In the genomic region with DNA sequence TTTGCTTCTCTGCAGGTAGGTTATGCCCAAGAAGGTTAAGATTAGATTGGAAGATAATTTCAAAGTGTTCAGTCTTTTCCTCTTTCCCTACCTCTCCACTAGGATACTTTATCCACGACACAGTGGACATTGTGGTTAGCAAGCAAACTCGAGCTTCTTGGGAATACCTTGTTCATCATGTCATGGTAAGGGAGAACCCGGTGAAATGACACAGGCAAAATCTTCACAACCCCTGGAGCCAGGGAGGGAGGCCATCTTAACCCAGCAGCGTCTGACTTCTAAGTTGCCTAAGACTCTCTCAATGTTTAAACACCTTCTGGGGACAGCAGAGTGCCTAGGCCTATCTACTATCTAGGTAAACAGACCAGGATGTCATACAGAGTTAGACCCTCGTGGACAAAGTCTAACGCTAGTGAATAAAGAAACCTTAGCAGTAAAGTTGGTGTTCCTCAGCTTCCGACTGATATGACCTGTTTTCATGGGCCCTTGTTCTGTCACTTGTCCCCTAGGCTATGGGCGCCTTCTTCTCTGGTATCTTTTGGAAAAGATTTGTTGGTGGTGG, we compare ENCODE assay signal across 9 mouse cellular contexts. TPM values are rescaled to one million over a fixed set of nuclear protein-coding genes. Genes with fewer than 3 reads are reported as not detected.
DNase-seq lines count a peak whose midpoint lies in the region; ATAC-seq and TF ChIP-seq lines count a peak whose summit lies in the region.
"Had no signal": no experiment of that assay in that cellular context is flagged by ENCODE, and none has a peak within 500 bp of the region (broad histone marks: within the 10 kb centered on the region; RNA-seq: fewer than 3 reads in every experiment).

No protein-coding gene starts in this region.

- peak overlapping the region; percentile 73 for H3K4me2 ChIP-seq in forebrain, postnatal 0 days (ENCODE audit: low read depth)
- peak overlapping the region; percentile 96 for H3K4me2 ChIP-seq in liver, postnatal 0 days (ENCODE audit: low read depth, low read length)

- intact Hi-C loops in left cerebral cortex, postnatal 10 days (cut with DNase I), result loop anchor here (5.0 to 10.0 kb wide), 3 partner anchors 117 to 355 kb away; partner anchors contain the start of gene Phf12

- no peaks in the 10 kb centered on the region for H3K9me3 ChIP-seq in erythroblast, embryonic 14.5 days (ENCODE audit: control insufficient read depth, low read length)
- no peaks in the 10 kb centered on the region for H3K9me3 ChIP-seq in E14TG2a.4 (ENCODE audit: low read length)
- no peaks in the 10 kb centered on the region for H3K9me3 ChIP-seq in forebrain, postnatal 0 days (ENCODE audit: low read length)
- no peaks in the 10 kb centered on the region for H3K9me3 ChIP-seq in liver, postnatal 0 days (ENCODE audit: low read length)

- no peak for TF ChIP-seq EP300 in liver, postnatal 0 days (IDR thresholded peaks at IDR 0.05; ENCODE audit: low read depth)

- H3K4me3 ChIP-seq in erythroblast, embryonic 14.5 days (replicated peaks), result peak overlapping the region; percentile 88
- peak overlapping the region; percentile 99 for H3K4me3 ChIP-seq in E14TG2a.4 (replicated peaks; ENCODE audit: low read length)
- peak overlapping the region; percentile 51; the same call in 1 of the 2 replicates for H3K4me3 ChIP-seq in forebrain, postnatal 0 days (ENCODE audit: low read depth, low read length)
- H3K4me3 ChIP-seq in liver, postnatal 0 days (ENCODE audit: low read depth, low read length), result peak overlapping the region; percentile 81

- H3K36me3 ChIP-seq in erythroblast, embryonic 14.5 days (ENCODE audit: control insufficient read depth), result peaks cover 41% of the 10 kb centered on the region
- H3K36me3 ChIP-seq in E14TG2a.4 (ENCODE audit: insufficient read depth, low read length), result peaks cover 41% of the 10 kb centered on the region
- peaks cover 22% of the 10 kb centered on the region for H3K36me3 ChIP-seq in forebrain, postnatal 0 days (ENCODE audit: insufficient read depth)
- H3K36me3 ChIP-seq in liver, postnatal 0 days (replicated peaks; ENCODE audit: insufficient read depth, low read length), result peaks cover 29% of the 10 kb centered on the region

- WGBS in forebrain, postnatal 0 days, result 30% methylated on average over 8 of the region's 8 CpGs
- 18% methylated on average over 8 of the region's 8 CpGs for WGBS in liver, postnatal 0 days (ENCODE audit: insufficient replicate concordance)

- 0 out of 2 replicates have a peak overlapping the region, but pooled peaks have one; percentile 58 for H3K9ac ChIP-seq in forebrain, postnatal 0 days
- peak overlapping the region; percentile 84 for H3K9ac ChIP-seq in liver, postnatal 0 days (replicated peaks)

- H3K27ac ChIP-seq in forebrain, postnatal 0 days (ENCODE audit: low read depth, low read length), result 0 out of 2 replicates have a peak overlapping the region, but pooled peaks have one; percentile 83
- peak overlapping the region; percentile 96 for H3K27ac ChIP-seq in liver, postnatal 0 days (ENCODE audit: low read depth)

- DNase-seq in forebrain, postnatal 0 days, result no peak
- DNase-seq in liver, postnatal 0 days, result no peak
- no peak for DNase-seq in cerebellum, adult 11 months
- no peak for DNase-seq in left cerebral cortex, postnatal 10 days (ENCODE audit: extremely low spot score in 1 of 2, low spot score in 2 of 2)

- no peaks in the 10 kb centered on the region for H3K27me3 ChIP-seq in erythroblast, embryonic 14.5 days (ENCODE audit: control insufficient read depth)
- H3K27me3 ChIP-seq in E14TG2a.4 (ENCODE audit: insufficient read depth, low read length), result no peaks in the 10 kb centered on the region
- H3K27me3 ChIP-seq in forebrain, postnatal 0 days (ENCODE audit: insufficient read depth, low read length), result no peaks in the 10 kb centered on the region
- H3K27me3 ChIP-seq in liver, postnatal 0 days (ENCODE audit: insufficient read depth, low read length), result no peaks in the 10 kb centered on the region

- H3K4me1 ChIP-seq in erythroblast, embryonic 14.5 days (ENCODE audit: control insufficient read depth), result peaks cover 78% of the 10 kb centered on the region
- H3K4me1 ChIP-seq in E14TG2a.4 (replicated peaks; ENCODE audit: low read depth, low read length), result peaks cover 57% of the 10 kb centered on the region
- peaks cover 21% of the 10 kb centered on the region for H3K4me1 ChIP-seq in forebrain, postnatal 0 days (ENCODE audit: insufficient read depth)
- peaks cover 45% of the 10 kb centered on the region for H3K4me1 ChIP-seq in liver, postnatal 0 days (ENCODE audit: insufficient read depth)

- no peak for ATAC-seq in erythroblast, adult 5-6 weeks (replicated peaks; ENCODE audit: low FRiP score, poor library complexity, severe bottlenecking)
- no peak for ATAC-seq in forebrain, postnatal 0 days
- ATAC-seq in liver, postnatal 0 days, result no peak
- no peak for ATAC-seq in activated CD4-positive, CD25-positive, alpha-beta regulatory T cell, adult 4 months
- ATAC-seq: CD4-positive, CD25-positive, alpha-beta regulatory T cell, adult 4 months had no signal

- TF ChIP-seq CTCF in E14TG2a.4 (conservative IDR thresholded peaks at IDR 0.05; ENCODE audit: low read length), result no peak
- peak; percentile 0 for TF ChIP-seq CTCF in forebrain, postnatal 0 days (IDR thresholded peaks at IDR 0.05; ENCODE audit: low read depth)
- TF ChIP-seq CTCF in liver, postnatal 0 days (IDR thresholded peaks at IDR 0.05; ENCODE audit: low read depth), result no peak

RNA-seq across cellular contexts. Expression of gene Tlcd1, which starts 3.0 kb away (rescaled TPM):
- polyA plus RNA-seq in erythroblast, embryonic 14.5 days (2012), result 91.9 and 97.7 TPM in 2 replicates
- 69.0 and 77.1 TPM in 2 replicates for total RNA-seq in erythroblast, adult 5-6 weeks (2015; ENCODE audit: low replicate concordance)
- 96.9 and 181 TPM in 2 replicates for total RNA-seq in erythroblast, adult 5-6 weeks (2017; ENCODE audit: low replicate concordance)
- total RNA-seq in forebrain, postnatal 0 days (2014; rRNA removed), result 15.3 and 22.0 TPM in 2 replicates
- 13.9 and 19.0 TPM in 2 replicates for polyA plus RNA-seq in forebrain, postnatal 0 days (2015; fragmentation: Nextera tagmentation; extraction: Ambion mirVana)
- 38.2 and 40.3 TPM in 2 replicates for polyA plus RNA-seq in liver, postnatal 0 days (2015; fragmentation: Nextera tagmentation; extraction: Ambion mirVana)
- polyA plus RNA-seq in activated CD4-positive, CD25-positive, alpha-beta regulatory T cell, adult 4 months (2017; shearing (Covaris generic)), result 1 to 10 TPM; 2.3 to 4.3 TPM
- total RNA-seq in left cerebral cortex, postnatal 10 days (2021), result 10 to 100 TPM; 23.8 to 27.9 TPM

RNA-seq across cellular contexts. Expression of gene Nek8, which starts 3.0 kb away (rescaled TPM):
- polyA plus RNA-seq in erythroblast, embryonic 14.5 days (2012), result 1.7 and 2.0 TPM in 2 replicates
- total RNA-seq in erythroblast, adult 5-6 weeks (2015; ENCODE audit: low replicate concordance), result 9.6 and 12.1 TPM in 2 replicates
- 5.7 and 16.7 TPM in 2 replicates for total RNA-seq in erythroblast, adult 5-6 weeks (2017; ENCODE audit: low replicate concordance)
- total RNA-seq in forebrain, postnatal 0 days (2014; rRNA removed), result 4.7 and 6.1 TPM in 2 replicates
- 5.5 and 5.7 TPM in 2 replicates for polyA plus RNA-seq in forebrain, postnatal 0 days (2015; fragmentation: Nextera tagmentation; extraction: Ambion mirVana)
- 4.9 and 5.4 TPM in 2 replicates for polyA plus RNA-seq in liver, postnatal 0 days (2015; fragmentation: Nextera tagmentation; extraction: Ambion mirVana)
- polyA plus RNA-seq in activated CD4-positive, CD25-positive, alpha-beta regulatory T cell, adult 4 months (2017; shearing (Covaris generic)), result 10 to 100 TPM in 1 of 2 experiments, 1 to 10 TPM in 1; 9.4 to 13.2 TPM
- 1 to 10 TPM; 4.8 to 5.8 TPM for total RNA-seq in left cerebral cortex, postnatal 10 days (2021)

RNA-seq across cellular contexts. Expression of gene Rpl23a, which starts 3.9 kb away (rescaled TPM):
- polyA plus RNA-seq in erythroblast, embryonic 14.5 days (2012), result 168 and 429 TPM in 2 replicates
- 792 and 815 TPM in 2 replicates for total RNA-seq in erythroblast, adult 5-6 weeks (2015; ENCODE audit: low replicate concordance)
- total RNA-seq in erythroblast, adult 5-6 weeks (2017; ENCODE audit: low replicate concordance), result 585 and 685 TPM in 2 replicates
- total RNA-seq in forebrain, postnatal 0 days (2014; rRNA removed), result 772 and 968 TPM in 2 replicates
- 938 and 1,223 TPM in 2 replicates for polyA plus RNA-seq in forebrain, postnatal 0 days (2015; fragmentation: Nextera tagmentation; extraction: Ambion mirVana)
- polyA plus RNA-seq in liver, postnatal 0 days (2015; fragmentation: Nextera tagmentation; extraction: Ambion mirVana), result 732 and 758 TPM in 2 replicates
- polyA plus RNA-seq in activated CD4-positive, CD25-positive, alpha-beta regulatory T cell, adult 4 months (2017; shearing (Covaris generic)), result 1,000 to 10,000 TPM; 3,988 to 4,036 TPM
- 100 to 1,000 TPM; 802 to 805 TPM for total RNA-seq in left cerebral cortex, postnatal 10 days (2021)

RNA-seq across cellular contexts. Expression of gene Rab34, which starts 8.7 kb away (rescaled TPM):
- 0.13 and 0.26 TPM in 2 replicates for polyA plus RNA-seq in erythroblast, embryonic 14.5 days (2012)
- total RNA-seq in erythroblast, adult 5-6 weeks (2015; ENCODE audit: low replicate concordance), result 7.9 TPM in 1 of 2 replicates, not detected in the other
- total RNA-seq in erythroblast, adult 5-6 weeks (2017; ENCODE audit: low replicate concordance), result 1.3 and 9.9 TPM in 2 replicates
- total RNA-seq in forebrain, postnatal 0 days (2014; rRNA removed), result 76.9 and 83.5 TPM in 2 replicates
- polyA plus RNA-seq in forebrain, postnatal 0 days (2015; fragmentation: Nextera tagmentation; extraction: Ambion mirVana), result 50.8 and 55.5 TPM in 2 replicates
- 26.6 and 28.9 TPM in 2 replicates for polyA plus RNA-seq in liver, postnatal 0 days (2015; fragmentation: Nextera tagmentation; extraction: Ambion mirVana)
- polyA plus RNA-seq in activated CD4-positive, CD25-positive, alpha-beta regulatory T cell, adult 4 months (2017; shearing (Covaris generic)), result not detected
- total RNA-seq in left cerebral cortex, postnatal 10 days (2021), result 10 to 100 TPM; 37.0 to 39.8 TPM
- polyA plus RNA-seq: CD4-positive, CD25-positive, alpha-beta regulatory T cell, adult 4 months had no signal

RNA-seq across cellular contexts. Expression of gene Proca1, which starts 13.7 kb away (rescaled TPM):
- polyA plus RNA-seq in erythroblast, embryonic 14.5 days (2012), result not detected in 2 replicates
- 1.5 TPM in 1 of 2 replicates, not detected in the other for total RNA-seq in erythroblast, adult 5-6 weeks (2015; ENCODE audit: low replicate concordance)
- total RNA-seq in erythroblast, adult 5-6 weeks (2017; ENCODE audit: low replicate concordance), result not detected in 2 replicates
- 0.81 and 2.4 TPM in 2 replicates for total RNA-seq in forebrain, postnatal 0 days (2014; rRNA removed)
- polyA plus RNA-seq in forebrain, postnatal 0 days (2015; fragmentation: Nextera tagmentation; extraction: Ambion mirVana), result 2.5 and 3.3 TPM in 2 replicates
- polyA plus RNA-seq in liver, postnatal 0 days (2015; fragmentation: Nextera tagmentation; extraction: Ambion mirVana), result 0.84 and 1.00 TPM in 2 replicates
- 1 to 10 TPM in 1 of 2 experiments, under 1 TPM in 1; 0.49 to 2.5 TPM for polyA plus RNA-seq in activated CD4-positive, CD25-positive, alpha-beta regulatory T cell, adult 4 months (2017; shearing (Covaris generic))
- 1 to 10 TPM; 3.6 to 4.7 TPM for total RNA-seq in left cerebral cortex, postnatal 10 days (2021)
